Mouse (Mus musculus) intestine, postnatal 0 days (tissue): Measurements from ENCODE around the gene Tango6. TPM values are rescaled to one million over a fixed set of nuclear protein-coding genes. Genes with fewer than 3 reads are reported as not detected.
A peak's percentile ranks its signal among the peaks of the same experiment; 100 is the strongest.

ENCODE experiments used
- ATAC-seq: fragments of 200-750 bp; cut with Nextera tagmentation; 2 replicates; pipeline ENCODE4 v1.8.0; 2017; ENCODE audit warnings: mild to moderate bottlenecking, moderate TSS enrichment, moderate library complexity
- H3K27ac ChIP-seq: fragments of 300-500 bp; sonication (generic); 2 replicates; pipeline ENCODE4 v1.5.1; 2014; ENCODE audit warnings: mild to moderate bottlenecking, low read depth, low read length, moderate library complexity
- H3K27me3 ChIP-seq: fragments of 300-500 bp; sonication (generic); replicated peaks from 2 replicates; pipeline ENCODE4 v1.6.1; 2014; ENCODE audit warnings: low read length, mixed read lengths; ENCODE audit not compliant: control insufficient read depth, insufficient read depth
- H3K36me3 ChIP-seq: fragments of 300-500 bp; sonication (generic); 2 replicates; pipeline ENCODE4 v1.6.1; 2014; ENCODE audit warnings: mild to moderate bottlenecking, moderate library complexity; ENCODE audit not compliant: control insufficient read depth, insufficient read depth
- H3K4me1 ChIP-seq: fragments of 300-500 bp; sonication (generic); replicated peaks from 2 replicates; pipeline ENCODE4 v1.6.1; 2014; ENCODE audit warnings: antibody characterized with exemption, low read length, mixed read lengths; ENCODE audit not compliant: control insufficient read depth, insufficient read depth
- H3K4me2 ChIP-seq: fragments of 300-500 bp; sonication (generic); replicated peaks from 2 replicates; pipeline ENCODE4 v1.6.1; 2014; ENCODE audit warnings: low read depth, mild to moderate bottlenecking, moderate library complexity
- H3K4me3 ChIP-seq: fragments of 300-500 bp; sonication (generic); 2 replicates; pipeline ENCODE4 v1.5.1; 2014; ENCODE audit warnings: low read depth, low read length
- H3K9ac ChIP-seq: fragments of 300-500 bp; sonication (generic); 2 replicates; pipeline ENCODE4 v1.6.1; 2014; ENCODE audit warnings: mild to moderate bottlenecking, low read depth, low read length
- H3K9me3 ChIP-seq: fragments of 300-500 bp; sonication (generic); 2 replicates; pipeline ENCODE4 v1.6.1; 2016; ENCODE audit warnings: mixed run types; ENCODE audit not compliant: control insufficient read depth
- CTCF ChIP-seq: sonication (generic); IDR thresholded peaks from 2 replicates; pipeline ENCODE4 v1.5.1; 2016; ENCODE audit warnings: low read depth, mild to moderate bottlenecking, control low read depth, antibody characterized with exemption, moderate library complexity
- WGBS: fragments of 180-500 bp; shearing (Covaris S2); extraction: QIAGEN DNeasy Blood & Tissue Kit; methylation state at CpG from one replicate; pipeline ENCODE4 v1.1.7; 2014; 5-methylcytosine and 5-hydroxymethylcytosine counted together
- polyA plus RNA-seq: library from polyadenylated mRNA; unstranded; fragments of >200 nt; fragmentation: Nextera tagmentation; extraction: Ambion mirVana; gene quantifications from 2 replicates; pipeline ENCODE4 v1.2.1, GENCODE M21; 2015

Gene Tango6
- polyA plus RNA-seq, 1 experiment from 2014 or later: 1.7 TPM

GRCm38 (mm10) chr8:106648421-106648820 is 34.4 kb upstream of the Tango6 start:
- H3K9ac ChIP-seq: no peak overlapping the region

GRCm38 (mm10) chr8:106651994-106652393 is 30.9 kb upstream of the Tango6 start:
- Histone ChIP-seq H3K9ac (no peak overlapping the region), H3K4me2 (no peak overlapping the region), H3K9me3 (no peaks in the 10 kb centered on the region), H3K4me3 (no peak overlapping the region), H3K27me3 (no peaks in the 10 kb centered on the region), H3K36me3 (peaks cover 33% of the 10 kb centered on the region), H3K4me1 (no peaks in the 10 kb centered on the region), H3K27ac (no peak overlapping the region)
- TF ChIP-seq CTCF: peak; percentile 53
- WGBS: 58% methylated on average over 3 of the region's 3 CpGs
- no peak for ATAC-seq

More at GRCm38 (mm10) chr8:106648421-106648820, 34.4 kb upstream of the Tango6 start:
- WGBS: 82% methylated on average over 8 of the region's 8 CpGs
- Histone ChIP-seq H3K36me3 (peaks cover 21% of the 10 kb centered on the region), H3K4me2 (no peak overlapping the region), H3K9me3 (no peaks in the 10 kb centered on the region), H3K4me3 (no peak overlapping the region), H3K27me3 (no peaks in the 10 kb centered on the region), H3K4me1 (no peaks in the 10 kb centered on the region), H3K27ac (no peak overlapping the region)
- no peak for ATAC-seq
- no peak for TF ChIP-seq CTCF

GRCm38 (mm10) chr8:106656046-106656445 is 26.8 kb upstream of the Tango6 start:
- Histone ChIP-seq H3K4me1 (no peaks in the 10 kb centered on the region), H3K27ac (no peak overlapping the region), H3K36me3 (peaks cover 39% of the 10 kb centered on the region), H3K4me3 (no peak overlapping the region), H3K9ac (no peak overlapping the region), H3K4me2 (no peak overlapping the region), H3K27me3 (no peaks in the 10 kb centered on the region), H3K9me3 (no peaks in the 10 kb centered on the region)
- no peak for ATAC-seq
- no peak for TF ChIP-seq CTCF

GRCm38 (mm10) chr8:106672786-106673185 is 10.1 kb upstream of the Tango6 start:
- Histone ChIP-seq H3K36me3 (peaks cover 35% of the 10 kb centered on the region), H3K4me2 (no peak overlapping the region), H3K4me1 (no peaks in the 10 kb centered on the region), H3K9me3 (no peaks in the 10 kb centered on the region), H3K9ac (no peak overlapping the region), H3K27ac (no peak overlapping the region), H3K4me3 (no peak overlapping the region), H3K27me3 (no peaks in the 10 kb centered on the region)
- TF ChIP-seq CTCF: no peak
- WGBS: 49% methylated on average over 2 of the region's 2 CpGs
- no peak for ATAC-seq

- H3K4me2 ChIP-seq: no peak overlapping the region
- 99% methylated on average over 15 of the region's 15 CpGs for WGBS
- no peak for ATAC-seq
Measured at GRCm38 (mm10) chr8:106674318-106674717, 8.6 kb upstream of the Tango6 start.

GRCm38 (mm10) chr8:106674894-106675293 is 8.0 kb upstream of the Tango6 start:
- no peak overlapping the region for H3K4me2 ChIP-seq
- no peaks in the 10 kb centered on the region for H3K4me1 ChIP-seq
- no peaks in the 10 kb centered on the region for H3K27me3 ChIP-seq
- H3K36me3 ChIP-seq: peaks cover 15% of the 10 kb centered on the region
- TF ChIP-seq CTCF: peak; percentile 60
- no peak for ATAC-seq
- no peak overlapping the region for H3K9ac ChIP-seq
- no peak overlapping the region for H3K4me3 ChIP-seq
- no peaks in the 10 kb centered on the region for H3K9me3 ChIP-seq
- H3K27ac ChIP-seq: no peak overlapping the region
- 76% methylated on average over 8 of the region's 8 CpGs for WGBS

More at GRCm38 (mm10) chr8:106674318-106674717, 8.6 kb upstream of the Tango6 start:
- H3K4me3 ChIP-seq: no peak overlapping the region
- H3K4me1 ChIP-seq: no peaks in the 10 kb centered on the region
- TF ChIP-seq CTCF: no peak
- no peaks in the 10 kb centered on the region for H3K27me3 ChIP-seq
- H3K27ac ChIP-seq: no peak overlapping the region
- H3K9ac ChIP-seq: no peak overlapping the region
- H3K9me3 ChIP-seq: no peaks in the 10 kb centered on the region
- peaks cover 20% of the 10 kb centered on the region for H3K36me3 ChIP-seq

GRCm38 (mm10) chr8:106684387-106684786 is 1.5 kb downstream of the Tango6 start:
- no peak for ATAC-seq
- Histone ChIP-seq H3K4me1 (no peaks in the 10 kb centered on the region), H3K4me2 (no peak overlapping the region), H3K27me3 (no peaks in the 10 kb centered on the region), H3K36me3 (0 out of 2 replicates have a peak, but pooled peaks cover 3% of the 10 kb centered on the region), H3K27ac (no peak overlapping the region), H3K9me3 (no peaks in the 10 kb centered on the region), H3K4me3 (no peak overlapping the region), H3K9ac (no peak overlapping the region)
- TF ChIP-seq CTCF: no peak
- 93% methylated on average over 4 of the region's 4 CpGs for WGBS
